Mouse (Mus musculus) midbrain, embryonic 15.5 days (tissue): ENCODE results near the gene Igfbp3. TPM values are rescaled to one million over a fixed set of nuclear protein-coding genes. Genes with fewer than 3 reads are reported as not detected.

ENCODE experiments used
- ATAC-seq: fragments of 200-750 bp; cut with Nextera tagmentation; replicated peaks from 2 replicates; pipeline ENCODE4 v1.8.0; 2017; ENCODE audit warnings: moderate TSS enrichment
- H3K27ac ChIP-seq: fragments of 300-500 bp; sonication (generic); 2 replicates; pipeline ENCODE4 v1.5.1; 2015; ENCODE audit warnings: mild to moderate bottlenecking, inconsistent platforms
- H3K27me3 ChIP-seq: fragments of 300-500 bp; sonication (generic); replicated peaks from 2 replicates; pipeline ENCODE4 v1.6.1; 2015; ENCODE audit warnings: inconsistent platforms
- H3K36me3 ChIP-seq: fragments of 300-500 bp; sonication (generic); replicated peaks from 2 replicates; pipeline ENCODE4 v1.6.1; 2015; ENCODE audit warnings: inconsistent platforms
- H3K4me1 ChIP-seq: fragments of 300-500 bp; sonication (generic); 2 replicates; pipeline ENCODE4 v1.6.1; 2015; ENCODE audit warnings: inconsistent platforms
- H3K4me2 ChIP-seq: fragments of 300-500 bp; sonication (generic); 2 replicates; pipeline ENCODE4 v1.6.1; 2015; ENCODE audit warnings: inconsistent platforms, mild to moderate bottlenecking, moderate library complexity
- H3K4me3 ChIP-seq: fragments of 300-500 bp; sonication (generic); 2 replicates; pipeline ENCODE4 v1.5.1; 2015; ENCODE audit warnings: mild to moderate bottlenecking, inconsistent platforms
- H3K9ac ChIP-seq: fragments of 300-500 bp; sonication (generic); 2 replicates; pipeline ENCODE4 v1.6.1; 2015; ENCODE audit warnings: mild to moderate bottlenecking, inconsistent platforms
- H3K9me3 ChIP-seq: fragments of 300-500 bp; sonication (generic); 2 replicates; pipeline ENCODE4 v1.6.1; 2016; ENCODE audit warnings: inconsistent platforms
- WGBS: fragments of 180-500 bp; shearing (Covaris S2); methylation state at CpG from one replicate; pipeline ENCODE4 v1.1.7; 2015; ENCODE audit warnings: mixed read lengths; 5-methylcytosine and 5-hydroxymethylcytosine counted together
- polyA plus RNA-seq: library from polyadenylated mRNA; unstranded; fragments of >200 nt; fragmentation: Nextera tagmentation; extraction: Ambion mirVana; gene quantifications from 2 replicates; pipeline ENCODE4 v1.2.1, GENCODE M21; 2015

Gene Igfbp3
- polyA plus RNA-seq = 13.9 and 14.8 TPM in 2 replicates

DNA sequence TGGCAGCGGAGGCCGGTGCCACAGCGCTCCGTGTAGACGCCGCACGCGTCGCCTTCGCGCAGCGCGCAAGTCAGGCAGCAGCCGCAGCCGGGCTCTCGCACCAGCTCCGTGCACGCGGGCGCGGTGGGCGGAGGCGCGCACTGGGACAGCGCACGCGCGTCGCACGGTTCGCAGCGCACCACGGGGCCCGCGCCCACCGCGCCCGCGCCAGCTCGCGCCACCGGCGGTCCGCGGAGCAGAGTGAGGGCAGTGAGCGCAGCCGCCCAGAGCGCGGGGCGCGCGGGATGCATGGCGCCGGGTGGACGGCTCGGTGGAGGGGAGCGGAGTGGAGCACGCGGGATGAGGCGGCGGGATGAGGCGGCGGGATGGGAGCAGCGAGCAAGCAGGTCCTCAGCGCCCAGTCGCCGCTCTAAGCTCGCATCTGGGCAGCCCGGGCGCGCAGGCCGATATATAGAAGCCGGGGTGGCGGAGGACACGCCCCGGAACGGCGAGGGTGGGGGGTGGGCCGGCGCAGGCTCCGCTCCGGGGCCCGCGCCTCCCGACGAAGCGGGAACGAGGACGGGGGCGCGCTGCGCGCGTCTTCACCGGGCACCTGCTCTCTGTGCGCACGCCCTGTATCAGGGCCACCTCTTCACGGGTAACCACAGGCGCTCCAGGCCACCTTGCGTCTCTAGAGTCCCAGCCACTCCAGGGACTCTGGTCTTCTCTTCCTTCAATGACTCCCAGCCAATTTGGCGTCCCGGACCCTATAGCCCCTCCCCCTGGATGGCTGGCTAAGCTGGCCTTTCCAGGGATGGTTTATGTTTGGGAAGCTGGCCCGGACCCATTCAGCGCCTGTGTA, at the start of gene Igfbp3:
Gene Igfbp3, minus strand, starts transcription at position 423 of the 841 bp plus-strand sequence.
- peak; percentile 93 for ATAC-seq
- peaks cover 27% of the 10 kb centered on the region for H3K4me1 ChIP-seq
- peak within 1 kb of the TSS; percentile 84 for H3K27ac ChIP-seq
- peak within 1 kb of the TSS; percentile 86 for H3K4me2 ChIP-seq
- H3K4me3 ChIP-seq = peak within 1 kb of the TSS; percentile 69
- no peaks in the 10 kb centered on the region for H3K36me3 ChIP-seq
- peak within 1 kb of the TSS; percentile 78 for H3K9ac ChIP-seq
- H3K27me3 ChIP-seq = peaks cover 17% of the 10 kb centered on the region
- WGBS = under 1% methylated on average over 104 of the region's 104 CpGs
- no peaks in the 10 kb centered on the region for H3K9me3 ChIP-seq

DNA sequence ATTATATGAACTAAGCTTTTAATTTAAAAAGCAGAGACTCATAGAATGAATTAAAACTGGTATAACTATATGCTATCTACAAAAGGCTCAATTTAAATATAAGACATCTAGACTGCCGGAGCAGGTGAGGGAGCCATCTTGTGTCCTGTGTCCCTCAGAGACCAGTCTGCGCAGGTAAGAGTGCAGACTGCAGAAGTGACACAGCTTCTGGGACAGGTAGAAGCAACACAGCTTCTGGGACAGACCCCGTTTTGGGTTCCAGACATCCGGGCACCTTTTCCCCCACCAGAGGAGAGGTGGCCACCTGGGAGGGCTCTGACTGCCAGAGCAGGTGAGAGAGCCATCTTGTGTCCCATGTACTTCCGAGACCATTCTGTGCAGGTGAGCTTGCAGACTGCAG, 37.1 kb upstream of the Igfbp3 start:
- WGBS = 95% methylated on average over 5 of the region's 5 CpGs
- no peaks in the 10 kb centered on the region for H3K9me3 ChIP-seq
- no peaks in the 10 kb centered on the region for H3K4me1 ChIP-seq
- no peak overlapping the region for H3K27ac ChIP-seq
- no peak for ATAC-seq
- H3K36me3 ChIP-seq = no peaks in the 10 kb centered on the region
- H3K4me2 ChIP-seq = no peak overlapping the region
- no peaks in the 10 kb centered on the region for H3K27me3 ChIP-seq
- H3K4me3 ChIP-seq = no peak overlapping the region
- no peak overlapping the region for H3K9ac ChIP-seq

DNA sequence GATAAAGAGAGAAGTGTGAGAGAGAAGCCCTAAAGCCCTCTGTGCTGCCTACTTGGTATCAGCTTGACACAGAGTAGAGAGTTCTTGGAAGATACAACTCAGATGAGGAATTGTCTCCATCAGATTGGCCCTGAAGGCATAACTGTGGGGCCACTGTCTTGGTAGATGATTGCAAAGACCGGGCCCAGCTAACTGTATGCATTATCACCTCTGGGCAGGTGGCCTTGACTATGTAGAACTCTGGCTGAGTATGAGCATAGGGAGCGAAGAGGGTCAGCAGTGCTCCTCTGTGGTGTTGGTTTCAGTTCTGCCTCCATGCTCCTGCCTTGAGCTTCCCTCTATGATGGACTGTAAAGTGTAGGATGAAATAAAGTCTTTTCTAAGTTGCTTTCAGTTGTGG, 36.7 kb upstream of the Igfbp3 start:
- no peak overlapping the region for H3K4me2 ChIP-seq
- no peak overlapping the region for H3K27ac ChIP-seq
- no peaks in the 10 kb centered on the region for H3K4me1 ChIP-seq
- no peak overlapping the region for H3K4me3 ChIP-seq
- no peak for ATAC-seq
- 96% methylated on average over 2 of the region's 2 CpGs for WGBS
- H3K9me3 ChIP-seq = no peaks in the 10 kb centered on the region
- H3K9ac ChIP-seq = no peak overlapping the region
- no peaks in the 10 kb centered on the region for H3K27me3 ChIP-seq
- H3K36me3 ChIP-seq = no peaks in the 10 kb centered on the region

DNA sequence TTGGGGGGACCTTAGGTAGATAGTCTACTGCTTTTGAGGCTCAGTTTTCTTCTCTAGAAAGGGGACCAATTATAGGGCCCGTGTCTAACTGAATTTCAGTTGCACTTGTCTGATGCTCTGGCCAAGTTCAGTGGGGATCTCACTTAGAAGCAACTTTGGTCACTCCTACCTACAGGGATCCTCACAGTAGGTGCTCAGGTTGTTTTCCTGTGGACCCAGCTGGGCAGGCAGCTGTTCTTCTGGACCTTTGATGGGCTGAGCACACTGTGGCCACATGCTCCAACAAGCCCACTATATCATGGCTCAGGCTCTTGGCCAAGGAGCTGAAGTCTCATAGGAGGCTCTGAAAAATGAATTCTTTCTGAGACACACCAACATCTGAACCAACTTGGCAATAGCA, 31.1 kb upstream of the Igfbp3 start:
- WGBS = 85% methylated on average over 1 of the region's 1 CpGs
- ATAC-seq = no peak
- Histone ChIP-seq H3K36me3 (no peaks in the 10 kb centered on the region), H3K9ac (no peak overlapping the region), H3K4me1 (no peaks in the 10 kb centered on the region), H3K27ac (no peak overlapping the region), H3K4me3 (no peak overlapping the region), H3K9me3 (no peaks in the 10 kb centered on the region), H3K4me2 (no peak overlapping the region), H3K27me3 (no peaks in the 10 kb centered on the region)

DNA sequence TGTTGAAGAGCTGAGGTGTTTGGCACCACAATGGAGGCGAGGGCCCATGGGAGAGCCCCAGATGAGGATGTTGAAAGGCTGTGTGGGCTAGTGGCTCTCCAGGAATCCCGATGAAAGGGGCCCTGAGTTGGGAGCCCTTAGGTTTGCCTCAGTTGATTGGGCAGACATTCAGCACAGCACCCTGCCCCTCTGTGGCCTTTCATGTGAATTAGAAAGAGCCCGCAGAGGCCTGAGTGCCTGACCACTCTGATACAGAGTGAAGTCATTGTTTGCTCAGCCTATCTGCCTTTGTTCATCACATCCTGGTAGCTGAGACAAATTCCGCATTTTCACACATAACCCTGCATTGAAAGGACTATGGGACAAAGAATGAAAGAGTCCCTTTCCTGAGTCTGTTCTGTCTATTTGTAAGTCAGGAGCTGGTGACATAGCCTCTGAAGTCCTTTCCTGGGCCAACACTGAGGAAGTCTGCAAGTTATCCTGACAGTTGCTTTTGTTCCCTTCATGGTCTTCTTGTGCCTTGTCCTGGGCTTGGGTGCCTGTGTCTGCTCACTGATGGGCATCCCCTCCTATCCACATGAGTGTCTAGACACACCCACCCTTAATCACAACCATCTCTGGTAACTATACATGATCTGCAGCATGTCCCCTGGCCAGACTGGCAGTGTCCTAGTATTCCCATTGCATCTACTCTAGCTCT, 25.5 kb upstream of the Igfbp3 start:
- Histone ChIP-seq H3K4me1 (no peaks in the 10 kb centered on the region), H3K36me3 (no peaks in the 10 kb centered on the region), H3K9ac (no peak overlapping the region), H3K9me3 (no peaks in the 10 kb centered on the region), H3K4me2 (no peak overlapping the region), H3K27me3 (no peaks in the 10 kb centered on the region), H3K27ac (no peak overlapping the region), H3K4me3 (no peak overlapping the region)
- WGBS = 62% methylated on average over 4 of the region's 4 CpGs
- ATAC-seq = no peak

DNA sequence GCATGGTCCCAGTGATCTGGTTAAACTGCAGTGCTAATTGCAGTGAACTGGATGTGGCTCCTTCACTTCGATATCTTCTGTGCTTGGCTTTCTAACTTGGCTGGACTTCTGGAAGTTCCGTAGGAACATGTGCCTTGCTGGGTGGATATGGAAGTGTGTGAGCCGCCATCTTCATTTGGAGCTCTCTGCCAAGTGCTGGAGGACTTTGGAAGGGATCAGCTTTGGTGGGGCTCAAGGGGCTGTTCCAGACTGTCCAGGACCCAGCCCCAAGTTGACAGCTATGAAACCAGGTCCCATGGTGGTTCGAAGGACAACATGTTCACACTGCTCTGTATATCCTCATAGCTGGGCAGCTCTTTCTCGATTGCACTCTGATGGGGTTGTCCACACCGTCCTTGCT, 24.8 kb upstream of the Igfbp3 start:
- Histone ChIP-seq H3K4me2 (no peak overlapping the region), H3K27me3 (no peaks in the 10 kb centered on the region), H3K27ac (no peak overlapping the region), H3K4me1 (no peaks in the 10 kb centered on the region), H3K9me3 (no peaks in the 10 kb centered on the region), H3K36me3 (no peaks in the 10 kb centered on the region), H3K9ac (no peak overlapping the region), H3K4me3 (no peak overlapping the region)
- WGBS = 89% methylated on average over 6 of the region's 6 CpGs
- ATAC-seq = no peak

DNA sequence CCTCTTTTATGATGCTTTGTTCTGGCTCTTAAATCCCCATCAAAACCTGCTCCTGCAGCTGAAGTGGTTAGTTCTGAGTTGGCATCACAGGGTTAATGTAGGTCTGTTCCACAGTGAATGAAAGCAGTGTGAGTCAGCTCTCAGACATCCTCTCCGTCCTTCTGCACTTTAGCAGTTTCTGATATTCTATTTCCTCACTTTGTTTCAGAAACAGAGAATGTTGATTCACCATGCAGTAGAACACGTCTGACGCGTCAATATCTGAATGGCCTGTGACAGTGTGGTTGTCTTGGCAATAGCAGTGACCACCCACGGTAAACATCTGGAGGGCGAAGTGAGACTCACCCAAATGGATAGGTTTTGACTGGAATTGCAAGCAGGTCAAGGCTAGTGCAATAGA, 24.0 kb upstream of the Igfbp3 start:
- Histone ChIP-seq H3K27ac (no peak overlapping the region), H3K4me1 (no peaks in the 10 kb centered on the region), H3K9ac (no peak overlapping the region), H3K9me3 (no peaks in the 10 kb centered on the region), H3K36me3 (no peaks in the 10 kb centered on the region), H3K4me3 (no peak overlapping the region), H3K27me3 (no peaks in the 10 kb centered on the region), H3K4me2 (no peak overlapping the region)
- ATAC-seq = no peak
- 74% methylated on average over 6 of the region's 6 CpGs for WGBS

DNA sequence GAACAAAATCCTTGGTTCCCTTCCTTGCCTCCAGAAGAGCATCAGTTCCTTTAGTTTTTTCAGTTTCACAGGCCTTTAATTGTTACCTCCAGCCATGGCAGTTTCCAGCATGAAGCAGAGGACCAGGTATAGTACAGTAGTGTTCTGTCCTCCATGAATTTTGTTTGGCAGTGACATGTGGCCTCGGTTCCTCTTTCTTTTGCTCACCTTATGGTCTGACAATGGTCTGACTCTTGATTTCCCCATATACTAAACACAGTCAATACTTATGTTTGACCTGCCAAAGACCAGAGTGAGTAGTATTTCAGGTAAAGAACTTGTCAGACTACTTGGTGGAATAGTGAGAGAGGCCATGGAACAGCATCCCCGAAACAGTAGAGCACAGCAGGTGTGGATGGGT, 23.0 kb upstream of the Igfbp3 start:
- WGBS = 91% methylated on average over 2 of the region's 2 CpGs
- ATAC-seq = no peak
- no peaks in the 10 kb centered on the region for H3K4me1 ChIP-seq
- no peak overlapping the region for H3K4me2 ChIP-seq
- no peaks in the 10 kb centered on the region for H3K27me3 ChIP-seq
- no peaks in the 10 kb centered on the region for H3K36me3 ChIP-seq
- H3K9ac ChIP-seq = no peak overlapping the region
- H3K4me3 ChIP-seq = no peak overlapping the region
- no peaks in the 10 kb centered on the region for H3K9me3 ChIP-seq
- no peak overlapping the region for H3K27ac ChIP-seq

DNA sequence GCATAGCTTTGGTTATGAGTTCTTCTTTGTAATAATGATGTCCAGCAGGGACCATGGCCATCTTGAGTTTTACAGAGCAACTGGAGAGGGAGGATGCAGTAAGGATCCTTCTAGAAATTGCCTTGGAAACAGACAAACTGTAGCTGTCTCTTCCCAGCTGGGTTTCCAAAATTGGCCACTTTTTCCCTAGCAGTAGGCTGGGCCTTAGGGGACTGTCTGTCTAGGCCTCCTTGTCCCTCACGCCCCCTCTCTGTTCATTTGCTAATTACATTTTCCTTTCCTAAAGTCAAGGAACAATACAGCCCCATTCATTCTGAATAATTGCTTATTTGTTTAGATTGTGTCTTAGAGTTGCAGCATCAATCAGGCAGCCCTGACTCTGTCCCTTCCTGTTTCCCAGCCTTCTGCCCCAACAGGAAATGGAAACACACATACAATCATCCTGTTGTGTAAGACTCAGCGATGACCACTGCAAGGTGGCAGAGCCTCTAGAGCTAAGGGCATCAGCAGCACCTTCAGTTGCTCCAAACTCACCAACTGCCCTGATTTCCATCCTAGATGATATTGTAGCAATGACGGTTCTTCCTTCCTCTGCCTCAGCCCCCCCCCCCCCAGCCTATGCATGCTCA, 21.4 kb upstream of the Igfbp3 start:
- WGBS = 71% methylated on average over 3 of the region's 3 CpGs
- Histone ChIP-seq H3K9ac (no peak overlapping the region), H3K27me3 (no peaks in the 10 kb centered on the region), H3K4me3 (no peak overlapping the region), H3K9me3 (no peaks in the 10 kb centered on the region), H3K4me2 (no peak overlapping the region), H3K36me3 (no peaks in the 10 kb centered on the region), H3K4me1 (no peaks in the 10 kb centered on the region), H3K27ac (no peak overlapping the region)
- ATAC-seq = no peak

DNA sequence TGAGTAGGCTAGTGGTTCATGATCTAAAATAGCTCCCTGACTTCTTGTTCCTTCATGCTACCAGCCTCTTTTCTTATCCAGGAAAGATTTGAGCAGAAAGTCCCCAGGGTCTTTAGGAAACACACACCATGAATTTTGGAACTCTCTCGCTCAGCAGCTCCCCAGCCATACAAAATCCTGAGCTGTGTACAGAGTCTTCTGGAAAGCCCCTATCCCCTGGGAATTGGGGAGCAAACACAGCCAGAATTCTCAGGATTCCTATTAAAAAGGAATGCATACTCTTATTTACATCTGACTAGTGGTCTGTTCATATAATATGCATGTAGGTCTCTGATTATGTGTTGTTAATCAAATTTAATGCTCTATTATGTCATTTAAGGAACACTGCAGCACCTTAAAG, 20.7 kb upstream of the Igfbp3 start:
- Histone ChIP-seq H3K27me3 (no peaks in the 10 kb centered on the region), H3K9ac (no peak overlapping the region), H3K4me3 (no peak overlapping the region), H3K27ac (no peak overlapping the region), H3K4me1 (no peaks in the 10 kb centered on the region), H3K4me2 (no peak overlapping the region), H3K9me3 (no peaks in the 10 kb centered on the region), H3K36me3 (no peaks in the 10 kb centered on the region)
- WGBS = 62% methylated on average over 1 of the region's 1 CpGs
- no peak for ATAC-seq

DNA sequence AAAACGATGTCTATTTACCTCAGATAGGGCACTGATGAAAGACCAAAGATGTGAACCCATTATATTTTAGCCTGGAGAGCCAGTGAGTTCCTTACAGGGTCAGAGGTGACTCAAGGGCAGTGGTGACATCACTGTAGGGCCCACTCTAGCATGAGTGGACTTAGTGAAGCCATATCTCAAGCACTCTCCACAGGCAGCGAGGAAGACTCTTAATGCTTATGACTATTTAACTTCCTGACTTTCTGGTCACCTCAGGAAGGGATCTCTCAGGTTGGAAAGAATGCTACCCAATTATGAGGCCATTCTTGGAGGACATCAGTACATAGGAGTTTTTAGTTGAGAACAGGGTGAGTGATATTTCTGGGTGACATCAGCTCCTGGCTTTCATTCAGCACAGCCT, 19.6 kb upstream of the Igfbp3 start:
- Histone ChIP-seq H3K9ac (no peak overlapping the region), H3K9me3 (no peaks in the 10 kb centered on the region), H3K27me3 (no peaks in the 10 kb centered on the region), H3K36me3 (no peaks in the 10 kb centered on the region), H3K4me2 (no peak overlapping the region), H3K4me3 (no peak overlapping the region), H3K4me1 (no peaks in the 10 kb centered on the region), H3K27ac (no peak overlapping the region)
- 82% methylated on average over 2 of the region's 2 CpGs for WGBS
- no peak for ATAC-seq

DNA sequence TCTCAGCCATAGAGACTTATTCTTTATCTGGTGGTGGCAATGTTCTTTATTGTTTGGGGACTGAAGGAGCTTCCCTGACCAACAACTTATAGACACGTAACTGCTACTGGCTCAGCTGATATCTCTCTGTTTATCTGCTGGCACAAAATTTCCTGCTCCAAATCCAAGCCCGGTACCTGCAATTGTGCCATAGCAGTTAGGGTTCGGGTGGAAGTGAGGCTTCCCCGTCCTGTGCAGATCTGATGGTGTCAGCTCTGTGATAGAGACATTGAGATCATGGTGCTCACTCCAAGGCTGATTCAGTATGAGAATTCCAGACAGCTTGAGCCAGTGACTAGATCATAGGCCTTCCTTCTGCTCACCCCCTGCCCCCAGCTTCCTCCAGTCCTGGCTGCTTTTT, 18.2 kb upstream of the Igfbp3 start:
- Histone ChIP-seq H3K36me3 (no peaks in the 10 kb centered on the region), H3K27me3 (no peaks in the 10 kb centered on the region), H3K27ac (no peak overlapping the region), H3K9me3 (no peaks in the 10 kb centered on the region), H3K9ac (no peak overlapping the region), H3K4me3 (no peak overlapping the region), H3K4me1 (no peaks in the 10 kb centered on the region), H3K4me2 (no peak overlapping the region)
- 95% methylated on average over 4 of the region's 4 CpGs for WGBS
- no peak for ATAC-seq
